Mouse (Mus musculus) liver, postnatal 0 days (tissue): ENCODE data around the gene 6430548M08Rik.

Experiments
- CTCF ChIP-seq: sonication (generic); IDR thresholded peaks from 2 replicates; pipeline ENCODE4 v1.5.1; 2016; ENCODE audit warnings: antibody characterized with exemption, low read depth
- EP300 ChIP-seq: IDR thresholded peaks from 2 replicates; pipeline ENCODE4 v1.6.1; 2016; ENCODE audit warnings: antibody characterized with exemption, low read depth, mild to moderate bottlenecking

GRCm38 (mm10) chr8:120124836-120125389 lies 11.0 kb downstream of the 6430548M08Rik start:
- TF ChIP-seq CTCF (no peak), EP300 (no peak)
